Mouse (Mus musculus) E14TG2a.4 (cell line): ENCODE results near the gene Lrrc74b.

Source experiments
- CTCF ChIP-seq: conservative IDR thresholded peaks from 2 replicates; pipeline ENCODE4 v1.5.1; 2014; ENCODE audit warnings: low read length
- NANOG ChIP-seq: IDR thresholded peaks from 2 replicates; pipeline ENCODE4 v1.6.1; 2014; ENCODE audit warnings: borderline replicate concordance, low read length, mixed read lengths

GRCm38 (mm10) chr16:17510686-17511085 lies 50.4 kb downstream of the Lrrc74b start:
- no peak for TF ChIP-seq CTCF
- TF ChIP-seq NANOG: no peak
